Mouse (Mus musculus) A20 (cell line): ENCODE results near the gene Pctp.
A peak's percentile ranks its signal among the peaks of the same experiment; 100 is the strongest.

ENCODE experiments used
- DNase-seq: peaks from one replicate; pipeline ENCODE4 v3.0.0-alpha.2; 2011; ENCODE audit warnings: low read depth, low spot score

Gene Pctp

DNA sequence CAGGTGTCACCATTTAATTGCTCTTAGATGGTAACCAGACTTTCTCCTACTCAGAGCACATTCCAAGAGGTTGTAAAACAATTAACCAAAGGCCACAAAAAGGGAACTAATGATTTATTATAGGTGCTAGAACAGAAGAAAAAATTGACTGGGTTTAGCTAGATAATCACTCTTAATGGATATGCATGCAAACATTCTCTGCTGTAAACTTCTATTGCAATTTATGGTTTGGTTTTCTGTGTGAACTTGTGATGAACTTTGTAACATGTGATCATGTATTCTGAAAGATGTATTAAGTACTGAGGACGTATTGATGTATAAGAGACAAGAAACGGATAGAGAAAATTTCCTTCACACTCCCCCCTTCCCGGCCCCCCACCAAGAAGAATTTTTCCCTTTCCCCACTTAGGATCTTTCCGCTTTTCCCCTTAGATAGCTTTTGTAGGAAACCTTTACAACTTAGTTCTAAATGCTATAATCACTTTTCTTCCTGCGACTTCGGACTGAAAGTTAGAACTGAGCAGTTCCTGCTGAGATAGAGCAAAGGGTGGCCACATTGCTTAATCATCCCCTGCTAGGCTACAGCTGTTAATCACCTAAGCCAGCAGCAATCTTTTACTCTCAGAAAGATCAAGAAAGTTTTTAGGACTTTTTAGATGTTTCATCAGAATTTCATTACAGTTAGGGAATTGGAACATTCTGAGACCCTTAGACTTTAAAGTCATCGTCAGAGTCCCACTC is 5.3 kb upstream of the Pctp start:
- DNase-seq: no peak

DNA sequence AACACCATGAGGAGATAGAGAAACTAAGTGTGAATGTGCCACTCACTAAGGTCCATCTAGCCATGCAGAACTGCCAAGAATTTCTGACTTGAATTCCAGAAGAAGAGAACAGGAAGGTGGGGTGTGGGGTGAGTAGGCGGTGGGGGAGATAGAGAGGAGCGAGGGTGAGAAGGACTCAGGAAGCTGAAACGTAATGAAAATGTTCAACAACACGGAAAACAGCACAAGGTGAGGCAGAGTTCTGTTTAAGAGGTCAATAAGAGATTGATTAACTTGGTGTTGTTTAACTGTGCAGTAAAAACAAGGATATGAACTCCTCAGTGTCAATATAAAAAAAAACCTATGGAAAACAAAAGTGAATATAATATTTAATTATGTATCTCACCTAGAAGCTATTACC is 3.4 kb upstream of the Pctp start:
- no peak for DNase-seq

DNA sequence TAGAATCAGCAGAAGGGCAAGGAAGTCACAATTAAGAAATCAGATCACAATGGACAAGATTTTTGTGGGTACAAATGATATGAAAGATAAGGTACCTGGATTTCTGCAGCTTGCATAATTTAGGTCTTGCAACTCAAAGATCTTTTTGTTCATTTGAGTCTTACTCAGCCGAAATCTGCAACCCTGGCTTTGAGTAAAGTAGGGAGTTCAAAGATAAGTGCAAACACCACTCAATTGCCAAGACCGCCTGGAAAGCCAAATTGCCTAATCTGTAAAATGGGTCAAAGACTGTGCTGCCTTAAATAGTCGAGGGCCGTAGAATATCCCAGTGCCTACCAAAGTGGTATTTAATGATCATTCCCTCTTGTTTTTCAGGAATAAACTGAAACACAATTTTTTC is 692 bp upstream of the Pctp start:
- DNase-seq: no peak

DNA sequence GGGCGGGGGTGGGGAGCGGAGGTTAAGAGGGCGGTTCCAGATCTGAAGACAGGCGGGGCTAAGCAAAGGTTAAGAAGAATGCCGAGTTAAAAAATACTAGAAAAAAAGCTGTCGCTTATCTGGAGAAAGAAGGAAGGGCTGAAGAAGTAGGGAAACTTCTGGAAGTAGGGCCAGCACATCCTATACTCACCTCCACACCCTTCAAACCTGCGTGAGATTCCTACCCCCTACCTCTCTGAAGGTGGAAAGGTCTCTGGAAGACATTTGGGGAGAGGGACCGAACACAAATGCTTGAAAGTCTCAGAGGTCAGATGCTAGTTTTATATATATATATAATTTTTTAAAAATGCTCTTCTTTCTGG is 274 bp upstream of the Pctp start:
- no peak for DNase-seq

DNA sequence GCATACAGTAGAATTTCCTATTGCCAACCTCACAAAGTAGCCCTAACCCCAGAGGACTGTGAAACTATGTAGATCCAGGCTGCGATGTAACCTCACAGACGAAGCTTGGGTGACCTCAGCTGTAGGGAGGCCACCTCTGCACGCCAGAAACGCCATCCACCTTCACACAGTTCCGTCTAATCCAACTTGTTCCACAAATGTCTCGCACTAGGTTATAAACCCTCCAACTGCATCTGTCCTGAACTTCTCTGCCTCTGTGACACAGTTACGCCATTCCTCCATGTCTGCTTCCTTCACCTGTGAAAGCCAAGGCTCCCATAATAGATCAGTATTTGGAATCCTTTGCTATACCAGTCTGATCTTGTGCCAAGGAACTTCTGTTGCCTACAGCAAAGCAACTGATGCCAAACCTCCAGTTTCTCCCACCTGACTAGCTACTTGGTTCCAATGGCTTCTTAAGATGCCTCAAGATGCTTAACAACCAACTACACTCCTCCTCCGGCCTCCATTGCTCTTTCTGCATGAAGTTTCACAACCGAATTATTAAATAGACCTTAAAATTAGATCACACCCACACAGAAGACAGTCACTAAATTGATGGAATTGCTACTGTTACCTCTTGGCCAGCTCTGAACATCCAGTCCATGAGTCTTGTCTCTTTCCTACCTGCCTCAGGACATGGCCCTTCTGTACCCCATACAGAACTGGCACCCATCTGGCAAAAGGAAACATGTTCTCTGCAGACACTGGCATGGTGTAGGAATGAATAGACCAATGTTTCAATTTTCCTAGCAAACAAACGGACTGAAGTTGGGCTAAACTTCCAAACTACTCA is 1.1 kb downstream of the Pctp start:
- DNase-seq: no peak

DNA sequence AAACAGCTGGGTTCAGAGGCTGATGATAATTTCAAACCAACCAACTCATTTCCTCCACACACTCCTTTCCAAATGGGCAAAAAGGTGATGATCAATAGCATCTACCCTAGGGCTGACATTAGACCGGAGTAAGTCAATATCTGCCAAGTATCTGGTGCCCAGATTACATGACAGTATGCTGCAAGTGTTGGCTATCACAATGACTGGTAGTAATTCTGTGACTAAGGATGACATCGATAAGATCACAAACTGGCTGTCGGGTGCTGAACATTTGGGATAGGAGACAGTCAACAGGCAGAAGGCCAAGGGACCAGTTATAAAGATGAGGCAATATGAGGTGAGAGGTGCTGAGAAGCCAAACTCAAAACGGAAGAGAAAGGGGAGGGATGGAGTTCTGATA is 2.0 kb downstream of the Pctp start:
- no peak for DNase-seq

DNA sequence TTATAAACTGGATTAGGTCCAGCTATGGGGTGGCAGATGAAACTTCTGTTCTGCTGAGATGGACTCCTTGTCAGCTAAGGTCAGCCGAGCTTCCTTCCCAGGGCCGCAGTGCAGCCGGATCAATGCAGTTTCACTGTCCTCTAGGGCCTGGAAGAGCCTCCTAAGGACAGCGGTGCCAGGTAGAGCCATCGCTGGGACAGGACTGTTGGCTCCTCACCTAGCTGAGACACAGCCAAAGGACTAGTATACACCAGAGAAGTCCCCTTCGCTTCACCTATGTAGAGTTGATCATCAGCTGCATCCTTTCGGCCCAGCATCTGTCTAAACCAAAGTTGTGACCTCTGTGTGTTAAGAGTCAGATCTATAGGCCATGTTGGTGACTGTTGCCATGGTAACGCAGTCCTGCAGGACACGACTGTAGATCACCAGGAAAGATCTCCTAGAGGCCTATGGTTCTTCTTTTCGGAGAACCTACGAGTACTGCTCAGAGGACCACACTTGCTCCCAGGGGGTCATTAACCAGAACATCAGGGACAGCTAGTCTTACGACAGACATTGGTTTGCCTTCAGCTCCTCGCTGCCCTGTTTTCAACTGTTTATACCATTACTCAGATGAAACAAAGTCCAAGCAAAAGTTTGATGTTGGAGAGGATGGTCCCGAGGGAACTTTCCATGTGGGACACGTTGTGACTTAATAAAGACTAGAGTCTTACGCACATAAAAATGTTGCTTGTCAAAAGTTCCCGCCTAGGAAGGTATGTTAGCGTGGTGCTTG is 3.5 kb downstream of the Pctp start:
- DNase-seq: no peak

DNA sequence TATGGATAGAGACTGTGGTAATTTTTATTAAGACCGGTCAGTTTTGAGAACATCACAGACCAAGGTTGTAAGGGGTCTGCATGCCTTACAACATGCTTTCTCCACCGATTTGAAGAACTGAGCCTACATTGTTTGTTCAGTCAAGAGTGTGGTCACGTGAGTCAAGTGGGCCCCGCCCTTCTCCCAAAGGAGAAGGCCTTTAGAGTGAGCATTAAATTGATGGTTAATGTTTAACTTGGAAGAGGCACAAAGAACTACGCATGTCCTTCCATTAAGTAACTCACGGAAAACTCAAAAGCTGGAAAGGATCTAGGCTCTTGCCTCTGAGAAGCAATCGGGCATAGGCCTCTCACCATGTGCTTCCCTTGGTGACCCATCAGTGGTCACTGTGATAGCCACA is 5.8 kb downstream of the Pctp start:
- no peak for DNase-seq

DNA sequence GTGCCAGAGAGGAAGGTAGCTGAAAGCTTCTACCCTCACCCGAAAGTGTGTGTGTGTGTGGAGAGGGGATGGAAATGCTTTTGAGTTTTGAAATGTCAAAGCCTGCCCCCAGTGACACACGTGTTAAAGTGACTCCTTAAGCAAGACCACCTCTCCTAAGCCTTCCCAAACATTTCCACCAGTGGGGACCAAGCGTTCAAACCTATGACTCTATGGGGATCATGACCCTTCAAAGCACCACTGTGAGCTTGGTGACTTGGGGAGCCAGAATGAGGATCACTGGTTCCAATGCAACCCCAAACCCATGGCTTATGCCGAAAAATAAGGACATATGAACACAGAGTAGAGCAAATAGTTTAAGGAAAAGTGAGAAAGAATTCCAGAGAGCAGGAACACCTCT is 6.3 kb downstream of the Pctp start:
- DNase-seq: no peak

DNA sequence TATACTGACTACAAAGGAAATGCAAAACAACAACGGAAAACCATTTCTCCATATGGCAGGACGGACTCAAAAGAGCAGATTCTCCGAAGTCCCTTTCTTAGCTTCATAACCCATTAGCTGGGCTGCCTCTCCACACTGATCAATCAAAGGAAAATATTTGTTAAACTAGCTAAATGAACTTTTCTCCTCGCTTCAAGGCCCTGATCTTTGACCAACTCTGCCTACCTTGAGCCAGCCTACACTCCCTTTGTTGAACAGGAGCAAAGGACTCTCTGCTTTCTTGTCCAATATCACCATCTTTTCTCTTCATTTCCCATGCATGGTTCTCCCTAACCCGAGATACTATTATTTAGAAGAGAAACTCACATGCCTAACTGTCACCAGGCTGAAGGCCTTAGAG is 7.1 kb downstream of the Pctp start:
- no peak for DNase-seq

DNA sequence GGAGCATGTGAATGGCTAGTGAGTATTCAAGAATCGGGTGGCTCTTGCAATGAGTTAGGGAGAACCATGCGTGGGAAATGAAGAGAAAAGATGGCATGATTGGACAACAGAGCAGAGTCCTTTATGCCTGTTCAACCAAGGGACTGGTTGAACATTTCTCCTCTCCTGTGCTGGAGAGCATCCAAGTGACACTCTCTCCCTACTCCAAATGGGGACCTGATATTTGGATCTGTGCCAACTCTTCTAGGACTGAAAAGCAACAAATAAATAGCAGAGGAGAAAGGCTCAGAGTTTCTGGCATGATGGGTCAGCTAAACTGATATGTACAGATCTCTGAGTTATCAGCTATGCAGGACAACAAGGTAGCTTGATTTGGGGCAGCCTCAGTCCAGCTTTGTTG is 8.0 kb downstream of the Pctp start:
- DNase-seq: no peak

DNA sequence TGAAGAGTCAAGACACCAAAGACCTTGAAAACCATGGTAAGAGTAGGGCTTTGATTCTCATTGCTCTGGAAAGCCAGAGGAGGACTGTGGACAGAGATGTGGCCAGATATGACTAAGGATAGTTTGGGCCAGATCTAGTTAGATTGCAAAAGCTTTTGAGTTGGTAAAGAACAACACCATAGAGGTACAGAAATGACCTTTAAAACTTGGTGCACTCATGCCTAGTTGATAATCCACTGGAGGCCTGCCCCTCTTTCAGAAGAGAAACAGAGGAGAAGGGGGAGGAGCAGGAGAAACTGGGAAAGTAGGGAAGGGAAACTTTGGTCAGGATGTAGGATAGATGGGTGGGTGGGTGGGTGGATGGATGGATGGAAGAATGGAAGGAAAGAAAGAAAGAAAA is 11.0 kb downstream of the Pctp start:
- no peak for DNase-seq

DNA sequence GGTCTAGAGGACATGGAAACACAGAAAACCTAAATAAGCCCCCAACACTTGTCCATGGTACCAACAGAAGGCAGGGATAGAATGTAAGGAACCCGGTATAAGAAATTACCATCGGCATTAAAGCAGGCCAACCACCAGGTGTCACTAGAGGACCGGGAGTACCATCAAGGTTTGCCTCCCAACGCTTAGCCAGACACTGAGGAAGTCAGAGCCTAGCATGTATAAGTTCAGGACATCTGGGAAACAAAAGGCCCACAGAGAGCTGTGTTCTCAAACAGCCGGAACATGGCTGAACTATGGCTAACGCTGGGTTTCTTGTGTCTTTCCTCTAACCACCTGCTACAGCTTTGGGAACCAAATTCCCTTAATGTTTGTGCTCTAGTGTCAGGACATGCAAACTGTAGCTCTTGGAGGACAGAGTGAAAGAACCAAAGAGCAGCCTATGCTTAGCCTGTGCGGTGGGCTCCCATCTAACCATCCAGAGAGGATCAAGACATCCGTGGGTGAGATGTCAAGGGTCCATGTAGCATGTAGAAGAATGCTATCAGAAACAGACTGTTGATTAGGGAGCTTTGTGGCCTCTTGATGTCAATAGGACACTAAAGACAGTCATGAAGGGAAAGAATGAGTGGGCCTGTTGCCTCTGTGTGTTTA is 13.6 kb downstream of the Pctp start:
- DNase-seq: peak; percentile 60

DNA sequence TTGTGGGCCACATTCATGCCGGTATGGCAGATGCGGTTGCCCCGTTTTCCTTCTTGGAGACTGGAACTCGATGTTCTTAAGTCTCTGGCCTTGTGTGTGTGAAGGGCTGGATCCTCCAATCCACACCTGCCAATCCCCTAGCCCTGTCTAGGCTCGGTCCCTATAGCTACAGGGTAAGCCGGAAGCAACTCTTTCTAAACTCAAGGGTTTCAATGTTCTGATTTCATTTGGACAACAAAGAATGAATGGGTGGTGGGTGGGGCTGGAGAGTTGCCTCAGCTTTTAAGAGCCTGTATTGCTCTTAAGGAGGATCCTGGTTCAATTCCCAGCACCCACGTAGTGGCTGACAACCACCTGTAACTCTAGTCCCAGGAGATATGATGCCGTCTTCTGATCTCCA is 16.2 kb downstream of the Pctp start:
- no peak for DNase-seq

DNA sequence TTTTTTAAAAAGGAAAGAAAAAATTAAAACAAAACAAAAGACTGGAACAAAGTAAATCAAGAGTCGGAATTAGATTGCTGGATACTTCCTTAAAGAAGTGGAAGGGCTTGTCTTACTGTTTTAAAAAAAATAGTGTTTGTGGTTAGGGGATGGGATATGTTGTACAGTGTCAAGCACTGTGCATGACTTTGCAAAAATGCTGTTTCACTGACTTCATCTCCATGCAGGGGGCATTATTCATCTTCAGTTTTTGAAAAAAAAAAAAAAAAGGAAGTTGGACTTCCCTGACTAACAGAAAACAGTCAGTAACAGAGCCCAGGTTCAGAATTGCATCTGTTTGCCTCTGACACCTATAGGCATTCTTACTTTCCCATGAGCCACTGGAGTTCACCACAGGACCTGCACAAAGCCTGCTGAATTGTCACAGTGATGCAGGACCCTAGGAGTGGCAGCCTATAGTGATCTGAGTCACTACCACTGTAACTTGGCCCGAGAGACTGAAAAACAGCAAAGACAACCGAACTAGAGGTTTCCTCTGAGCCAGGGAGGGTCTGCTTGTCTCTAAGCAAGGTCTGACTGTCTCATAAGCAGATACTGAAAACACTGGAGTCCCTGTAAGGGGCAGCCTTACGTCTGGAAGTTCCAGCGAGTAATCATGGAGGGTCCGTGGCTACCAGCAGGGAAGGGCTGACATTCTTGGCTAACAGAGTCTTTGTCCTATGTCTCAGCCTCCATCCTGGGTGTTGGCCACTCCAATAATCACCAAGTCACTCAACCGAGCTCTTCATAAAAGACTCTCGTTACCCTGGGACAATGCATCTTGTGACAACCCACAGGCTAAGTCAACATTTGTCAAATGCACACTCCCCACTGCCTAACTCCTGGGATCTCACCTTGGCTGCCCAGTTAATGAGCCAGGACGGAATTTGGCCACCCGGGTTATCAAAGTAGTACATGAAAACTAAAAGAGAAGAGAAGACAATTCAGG is 17.2 kb downstream of the Pctp start:
- no peak for DNase-seq

DNA sequence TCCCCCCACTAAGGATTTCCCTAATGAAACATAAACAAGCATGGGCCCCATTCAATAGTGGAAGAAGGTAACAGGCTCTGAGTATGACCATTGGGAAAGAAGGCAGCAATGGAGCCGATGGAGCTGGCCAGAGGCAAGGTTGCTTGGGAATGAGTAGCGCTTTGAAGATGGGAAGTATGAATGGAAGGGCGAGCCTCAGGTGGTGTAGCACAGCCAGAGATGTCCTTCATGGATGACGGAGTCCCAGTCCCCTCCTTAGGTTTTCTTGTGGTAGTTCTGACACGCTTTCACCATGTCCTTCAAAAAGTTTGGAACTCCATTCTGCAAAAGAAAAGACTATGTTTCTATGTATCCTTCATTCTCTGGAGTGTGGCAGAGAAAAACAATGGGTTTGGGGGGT is 18.3 kb downstream of the Pctp start:
- no peak for DNase-seq

DNA sequence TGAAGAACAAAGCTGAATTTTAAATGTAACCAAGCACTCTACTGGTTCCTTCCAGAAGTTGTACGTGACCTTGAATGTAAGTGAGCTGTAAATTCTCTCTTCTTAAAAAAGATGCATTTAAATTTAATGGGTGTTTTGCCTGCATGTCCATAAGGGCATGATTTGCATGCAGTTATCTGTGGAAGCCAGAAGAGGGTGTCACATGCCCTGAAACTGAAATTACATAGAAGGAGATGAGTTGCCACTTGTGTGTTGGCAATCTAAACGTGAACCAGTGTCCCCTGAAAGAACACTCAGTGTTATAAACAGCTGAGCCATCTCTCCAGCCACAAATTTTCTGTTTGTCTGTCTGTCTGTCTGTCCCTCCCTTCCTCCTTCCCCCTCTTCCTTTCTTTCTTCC is 19.8 kb downstream of the Pctp start:
- no peak for DNase-seq

DNA sequence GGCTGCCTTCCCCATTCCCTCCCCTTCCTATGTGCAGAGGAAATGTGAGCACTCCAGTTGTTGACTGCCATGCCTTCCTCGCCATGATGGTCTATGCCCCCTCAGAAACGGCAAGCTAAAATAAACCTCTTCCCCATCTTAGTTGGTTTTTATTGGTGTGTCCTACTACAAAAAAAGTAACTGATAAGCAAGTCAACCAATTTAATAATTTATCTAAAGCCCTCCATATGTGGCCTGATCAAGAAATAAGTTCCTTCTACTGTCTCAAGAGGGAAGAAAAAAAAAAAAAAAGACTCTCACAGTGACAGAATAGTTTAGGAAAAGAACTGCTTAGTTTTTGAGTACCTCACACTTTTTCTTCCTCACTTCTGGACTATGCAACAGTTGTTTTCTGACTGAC is 22.6 kb downstream of the Pctp start:
- no peak for DNase-seq

DNA sequence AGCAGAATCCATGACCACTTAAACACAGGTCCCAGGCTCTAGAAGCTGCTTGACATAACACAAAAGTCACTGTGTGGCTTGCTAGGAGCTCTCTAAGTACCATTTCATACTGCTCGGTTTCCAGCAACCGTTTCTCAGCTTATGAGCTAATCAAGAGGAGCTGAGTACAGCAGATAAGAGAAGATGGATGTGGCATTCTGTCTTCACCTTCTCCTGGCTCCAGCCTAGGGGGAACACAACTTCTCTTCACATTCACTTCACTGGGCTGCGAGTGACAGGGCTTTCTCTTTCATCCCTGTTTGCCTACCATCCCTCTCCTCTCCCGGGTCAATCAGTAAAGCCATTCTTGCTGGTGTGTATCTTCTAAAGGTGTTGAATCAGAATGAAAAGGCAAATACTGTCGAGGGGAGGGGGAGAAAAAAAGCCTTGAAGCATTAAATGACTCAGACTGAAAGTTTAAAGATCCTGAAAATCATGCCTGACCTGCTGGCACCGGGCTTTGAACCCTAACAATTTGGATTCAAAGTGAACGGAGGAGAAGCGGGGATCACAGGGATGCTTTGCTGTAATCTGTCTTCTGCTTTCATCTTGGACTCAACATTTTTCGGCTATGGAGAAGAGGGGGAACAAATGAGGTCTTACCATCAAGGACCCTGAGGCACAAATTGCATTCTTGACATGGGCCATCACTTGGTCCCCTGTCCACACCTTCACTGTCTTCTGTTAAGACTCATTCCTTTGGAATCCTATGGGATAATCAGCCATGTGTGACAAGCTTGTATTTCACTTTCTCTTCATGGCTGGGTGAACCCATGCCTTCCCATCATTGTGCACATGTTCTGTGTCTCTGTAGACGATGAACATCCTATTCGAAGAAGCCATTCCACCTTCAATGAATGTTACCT is 23.5 kb downstream of the Pctp start:
- DNase-seq: no peak

DNA sequence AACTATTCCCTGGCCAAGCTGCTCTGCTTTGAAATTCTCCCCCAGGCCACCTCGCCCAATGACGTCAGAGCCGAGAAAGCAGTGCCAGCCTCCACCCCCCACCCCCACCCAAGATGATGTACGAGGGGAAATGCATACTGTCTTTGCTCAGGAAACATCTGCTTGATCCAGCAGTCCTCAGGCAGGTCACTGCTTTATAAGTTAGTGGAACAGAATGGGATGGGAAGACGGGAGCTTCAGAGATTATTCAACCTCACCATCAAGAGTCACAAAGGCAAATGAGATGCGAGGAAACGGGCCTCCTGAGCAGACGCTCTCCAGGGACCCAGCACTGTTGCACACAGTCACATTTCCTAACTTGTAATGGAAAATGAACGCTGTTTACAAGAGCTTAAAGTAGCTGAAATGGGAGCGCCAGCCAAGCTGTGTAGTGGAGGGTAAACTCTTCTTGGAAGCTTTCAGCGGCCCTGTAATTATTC is 24.3 kb downstream of the Pctp start:
- DNase-seq: no peak
